Mouse (Mus musculus) layer of hippocampus, adult 6 months (tissue): ENCODE measurements around the gene Usp8. TPM values are rescaled to one million over a fixed set of nuclear protein-coding genes. Genes with fewer than 3 reads are reported as not detected.

Experiments
- long read RNA-seq, 2 experiments: library from polyadenylated mRNA; unstranded; transcript quantifications; one replicate each; pipeline ENCODE4 v2.0.0; 2019 to 2020
- polyA plus RNA-seq: library from polyadenylated mRNA; unstranded; fragments of <200 nt; fragmentation: Nextera tagmentation; gene quantifications from 2 replicates; pipeline ENCODE4 v1.2.3, GENCODE M21; 2021

Gene Usp8
- 15.5 and 22.0 TPM in 2 replicates for polyA plus RNA-seq
- long read RNA-seq, experiment 1, full-length matches to known transcripts: 17 of 47 reads
- long read RNA-seq, experiment 1, partial matches to known transcripts: 28 of 47 reads
- long read RNA-seq, experiment 1, other reads (novel, unspliced or antisense): 2 of 47 reads
- long read RNA-seq, experiment 2, full-length matches to known transcripts: 212 of 268 reads
- long read RNA-seq, experiment 2, partial matches to known transcripts: 36 of 268 reads
- long read RNA-seq, experiment 2, other reads (novel, unspliced or antisense): 20 of 268 reads

GRCm38 (mm10) chr2:126706759-126707437 lies at the start of gene Usp8:
TSS of gene Usp8 (plus strand) at chr2:126707328.

DNA sequence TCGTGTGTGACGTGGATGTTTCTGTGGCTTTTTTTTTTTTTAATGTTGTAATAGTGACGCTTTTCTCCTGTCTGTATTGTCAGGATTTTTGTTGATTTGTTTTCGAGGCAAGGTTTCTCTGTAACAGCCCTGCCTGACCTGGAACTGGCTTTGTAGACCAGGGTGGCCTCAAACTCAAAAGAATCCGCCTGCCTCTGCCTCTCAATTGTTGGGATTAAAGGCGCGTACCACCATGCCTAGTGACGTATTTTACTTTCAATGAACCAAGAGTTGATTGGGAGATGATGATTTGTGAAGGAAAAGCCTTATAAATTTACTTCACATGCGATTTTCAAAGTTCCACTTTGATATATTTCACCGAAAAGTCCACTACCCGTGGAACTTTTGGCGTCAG lies 31.0 kb upstream of the Usp8 start, which contains the start of gene Gabpb1:
TSS of gene Gabpb1 (minus strand) at position 216 of the 394 bp plus-strand sequence.

GRCm38 (mm10) chr2:126783370-126783769 lies 76.2 kb downstream of the Usp8 start, which contains the start of gene Usp50:
TSS of gene Usp50 (minus strand) at chr2:126783470.

Other genes with a start within 250 kb of the Usp8 start
- gene Atp8b4, start 206.7 kb upstream of the Usp8 start, polyA plus RNA-seq: not detected in 2 replicates
- 4.3 and 6.1 TPM in 2 replicates for gene Slc27a2, start 154.9 kb upstream of the Usp8 start, polyA plus RNA-seq
- 2.5 and 4.1 TPM in 2 replicates for gene Hdc, start 88.0 kb upstream of the Usp8 start, polyA plus RNA-seq
- 11.6 and 12.5 TPM in 2 replicates for gene Gabpb1, start 31.0 kb upstream of the Usp8 start, polyA plus RNA-seq
- 2.6 and 3.2 TPM in 2 replicates for gene Usp50, start 76.1 kb downstream of the Usp8 start, polyA plus RNA-seq
- 17.1 and 21.4 TPM in 2 replicates for gene Trpm7, start 168.9 kb downstream of the Usp8 start, polyA plus RNA-seq
- gene Sppl2a, start 225.9 kb downstream of the Usp8 start, polyA plus RNA-seq: 4.1 and 6.1 TPM in 2 replicates